Mouse (Mus musculus): ENCODE measurements around the gene Fap. TPM values are rescaled to one million over a fixed set of nuclear protein-coding genes. Genes with fewer than 3 reads are reported as not detected.

The Fap gene
- polyA plus RNA-seq, 1 experiment, result 1.2 TPM

DNA sequence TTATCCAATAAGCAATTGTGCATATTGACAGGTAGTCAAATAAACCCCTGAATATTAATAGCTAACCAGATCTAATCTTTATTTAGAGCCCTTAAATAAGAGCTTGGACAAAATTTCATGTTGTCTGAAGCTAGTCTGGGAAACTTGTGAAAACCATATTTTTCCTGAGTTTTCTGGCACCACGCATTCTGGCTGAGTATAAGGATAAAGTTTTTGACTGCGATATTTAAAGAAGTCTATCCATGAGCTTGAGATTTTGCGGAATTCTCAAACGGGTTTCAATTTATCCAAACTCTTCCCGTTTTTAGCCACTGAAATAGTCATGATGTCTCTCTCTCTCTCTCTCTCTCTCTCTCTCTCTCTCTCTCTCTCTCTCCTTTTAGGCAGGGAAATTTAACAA, 25.8 kb downstream of the Fap start:
- no peak overlapping the region for H3K27ac ChIP-seq (ENCODE audit: insufficient read depth, low read depth, low read length)
- no peak overlapping the region for H3K4me3 ChIP-seq (ENCODE audit: insufficient read depth, low read length)
- no peaks in the 10 kb centered on the region for H3K4me1 ChIP-seq (ENCODE audit: control insufficient read depth, insufficient read depth, low read length)
- no peak for TF ChIP-seq POLR2A (IDR thresholded peaks at IDR 0.05; ENCODE audit: borderline replicate concordance, low read depth, low read length)
- TF ChIP-seq CTCF (IDR thresholded peaks at IDR 0.05; ENCODE audit: low read depth, low read length), result no peak

DNA sequence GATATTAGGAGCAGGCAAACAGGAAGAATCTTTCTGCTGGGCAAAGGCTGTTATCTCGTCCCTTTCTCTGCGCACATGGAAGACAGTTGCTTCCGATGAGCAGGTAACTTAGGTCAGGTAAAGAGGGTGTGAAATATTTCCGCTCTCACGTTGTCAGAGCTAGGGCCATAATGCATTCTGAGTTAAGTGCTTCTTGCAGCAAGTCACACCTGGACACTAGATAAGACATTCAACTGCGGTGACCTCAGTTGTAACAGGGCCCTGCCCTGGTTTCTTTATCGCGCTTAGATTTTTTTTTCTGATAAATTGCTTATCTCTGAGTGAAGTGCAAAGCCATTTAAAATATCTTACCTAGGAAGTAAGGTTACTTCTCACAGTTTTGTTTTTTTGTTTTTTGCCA, 38.4 kb downstream of the Fap start:
- Histone ChIP-seq H3K4me1 (ENCODE audit: control insufficient read depth, insufficient read depth, low read length) (no peaks in the 10 kb centered on the region), H3K27ac (ENCODE audit: insufficient read depth, low read depth, low read length) (no peak overlapping the region), H3K4me3 (ENCODE audit: insufficient read depth, low read length) (no peak overlapping the region)
- TF ChIP-seq POLR2A (IDR thresholded peaks at IDR 0.05; ENCODE audit: borderline replicate concordance, low read depth, low read length) (no peak), CTCF (IDR thresholded peaks at IDR 0.05; ENCODE audit: low read depth, low read length) (no peak)

DNA sequence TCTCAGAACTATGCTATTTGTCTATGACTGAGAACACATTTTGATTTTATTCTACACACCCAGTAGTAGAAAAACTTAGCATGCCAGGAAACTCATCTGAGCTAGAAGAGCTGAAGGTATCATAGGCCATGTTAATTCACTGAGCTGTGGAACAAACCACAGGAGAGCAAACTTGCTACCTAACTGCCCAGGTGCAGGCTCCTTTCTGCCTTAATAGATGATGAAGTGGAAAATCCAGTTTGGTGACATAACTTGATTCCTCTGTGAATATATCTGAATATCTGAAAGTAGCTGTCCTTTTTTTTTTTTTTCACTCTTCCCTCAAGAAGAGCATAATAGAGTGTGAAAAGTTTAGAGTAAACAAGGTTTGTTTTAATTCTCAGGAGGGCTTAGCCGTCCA, 42.8 kb downstream of the Fap start:
- no peaks in the 10 kb centered on the region for H3K4me1 ChIP-seq (ENCODE audit: control insufficient read depth, insufficient read depth, low read length)
- no peak overlapping the region for H3K27ac ChIP-seq (ENCODE audit: insufficient read depth, low read depth, low read length)
- TF ChIP-seq POLR2A (IDR thresholded peaks at IDR 0.05; ENCODE audit: borderline replicate concordance, low read depth, low read length), result no peak
- no peak for TF ChIP-seq CTCF (IDR thresholded peaks at IDR 0.05; ENCODE audit: low read depth, low read length)

DNA sequence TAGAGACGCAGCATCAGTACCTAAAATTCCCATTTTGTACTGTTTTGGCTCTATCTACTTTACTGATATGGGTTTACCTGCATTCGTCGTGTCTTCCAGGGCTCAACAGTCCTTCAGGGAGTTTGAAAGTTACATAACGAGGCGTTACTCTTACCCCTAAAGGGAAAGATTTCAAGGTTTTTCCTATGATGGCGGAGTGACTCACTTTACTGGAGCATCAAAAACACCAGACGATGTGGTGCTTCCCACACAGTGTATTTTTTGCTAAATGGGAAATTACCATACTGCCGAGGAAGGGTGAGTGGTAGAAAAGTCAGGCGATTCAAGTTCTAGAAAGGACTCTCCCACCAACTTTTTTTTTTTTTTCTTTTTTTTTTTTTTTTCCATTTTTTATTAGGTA, 47.5 kb downstream of the Fap start:
- H3K4me1 ChIP-seq (ENCODE audit: control insufficient read depth, insufficient read depth, low read length), result no peaks in the 10 kb centered on the region
- H3K27ac ChIP-seq (ENCODE audit: insufficient read depth, low read depth, low read length), result no peak overlapping the region
- TF ChIP-seq CTCF (IDR thresholded peaks at IDR 0.05; ENCODE audit: low read depth, low read length), result no peak
- TF ChIP-seq POLR2A (IDR thresholded peaks at IDR 0.05; ENCODE audit: borderline replicate concordance, low read depth, low read length), result no peak
- H3K4me3 ChIP-seq (ENCODE audit: insufficient read depth, low read length), result no peak overlapping the region

More for the DNA sequence above, 42.8 kb downstream of the Fap start:
- no peak overlapping the region for H3K4me3 ChIP-seq (ENCODE audit: insufficient read depth, low read length)

DNA sequence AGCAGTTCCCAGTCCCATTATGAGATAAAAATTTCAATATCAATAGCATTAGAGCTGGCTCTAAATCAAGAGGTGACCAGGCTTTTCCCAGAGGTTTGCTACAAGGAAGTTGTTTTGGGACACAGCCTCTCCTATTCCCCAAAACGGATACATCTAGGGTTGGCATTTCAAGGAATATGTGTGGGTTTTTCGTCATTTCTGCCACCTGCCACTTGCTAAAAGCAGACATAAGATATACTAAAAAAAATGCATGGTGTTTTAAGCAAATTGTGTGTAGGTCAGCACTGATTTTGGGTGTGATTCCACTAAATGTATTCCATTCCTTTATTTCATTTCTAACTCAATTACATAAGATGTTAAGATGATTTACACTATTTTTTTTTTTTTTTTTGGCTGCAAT, 56.1 kb downstream of the Fap start:
- Histone ChIP-seq H3K4me3 (ENCODE audit: insufficient read depth, low read length) (no peak overlapping the region), H3K4me1 (ENCODE audit: control insufficient read depth, insufficient read depth, low read length) (no peaks in the 10 kb centered on the region), H3K27ac (ENCODE audit: insufficient read depth, low read depth, low read length) (no peak overlapping the region)
- TF ChIP-seq POLR2A (IDR thresholded peaks at IDR 0.05; ENCODE audit: borderline replicate concordance, low read depth, low read length), result no peak

DNA sequence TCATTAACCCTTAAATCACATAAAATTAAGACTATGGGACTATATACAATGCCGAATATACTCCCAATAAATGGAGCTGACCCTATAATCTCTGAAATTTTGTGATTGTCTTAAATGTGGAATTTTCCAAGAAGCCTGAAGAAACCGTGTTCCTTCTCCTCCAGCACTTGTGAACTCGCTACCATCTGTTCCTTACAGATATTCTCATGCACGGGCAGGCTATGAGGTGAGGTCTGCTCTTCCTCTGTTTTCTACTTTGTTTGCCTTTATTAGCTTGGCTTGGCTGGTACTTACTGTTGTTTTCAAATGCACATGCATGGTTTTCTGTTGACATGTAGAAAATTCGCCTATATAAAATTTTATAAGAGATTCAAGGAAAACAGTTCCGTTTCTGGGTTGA, 59.4 kb downstream of the Fap start:
- Histone ChIP-seq H3K27ac (ENCODE audit: insufficient read depth, low read depth, low read length) (no peak overlapping the region), H3K4me3 (ENCODE audit: insufficient read depth, low read length) (no peak overlapping the region), H3K4me1 (ENCODE audit: control insufficient read depth, insufficient read depth, low read length) (no peaks in the 10 kb centered on the region)
- TF ChIP-seq CTCF (IDR thresholded peaks at IDR 0.05; ENCODE audit: low read depth, low read length) (no peak), POLR2A (IDR thresholded peaks at IDR 0.05; ENCODE audit: borderline replicate concordance, low read depth, low read length) (no peak)

DNA sequence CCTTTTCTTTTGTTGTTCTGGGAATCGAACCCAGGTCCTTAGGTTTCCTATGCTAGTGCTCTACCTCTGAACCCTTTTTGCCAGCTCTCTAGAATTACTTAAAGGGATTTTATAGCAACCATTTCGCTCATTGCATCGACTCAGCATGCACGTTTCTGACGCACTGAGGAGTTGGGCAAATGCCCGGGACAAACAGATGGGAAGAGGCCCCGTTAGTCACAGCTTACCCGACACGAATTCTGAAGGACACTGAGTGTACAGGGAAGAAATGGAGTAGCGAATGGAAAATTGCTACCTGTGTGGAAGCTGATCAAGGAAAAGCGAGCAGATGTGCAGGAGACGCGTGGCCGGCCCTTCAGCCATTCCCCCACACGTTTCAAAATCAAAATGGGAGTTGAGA, 60.4 kb downstream of the Fap start:
- H3K4me3 ChIP-seq (ENCODE audit: insufficient read depth, low read length), result no peak overlapping the region
- H3K27ac ChIP-seq (ENCODE audit: insufficient read depth, low read depth, low read length), result no peak overlapping the region
- TF ChIP-seq POLR2A (IDR thresholded peaks at IDR 0.05; ENCODE audit: borderline replicate concordance, low read depth, low read length), result no peak
- H3K4me1 ChIP-seq (ENCODE audit: control insufficient read depth, insufficient read depth, low read length), result no peaks in the 10 kb centered on the region

DNA sequence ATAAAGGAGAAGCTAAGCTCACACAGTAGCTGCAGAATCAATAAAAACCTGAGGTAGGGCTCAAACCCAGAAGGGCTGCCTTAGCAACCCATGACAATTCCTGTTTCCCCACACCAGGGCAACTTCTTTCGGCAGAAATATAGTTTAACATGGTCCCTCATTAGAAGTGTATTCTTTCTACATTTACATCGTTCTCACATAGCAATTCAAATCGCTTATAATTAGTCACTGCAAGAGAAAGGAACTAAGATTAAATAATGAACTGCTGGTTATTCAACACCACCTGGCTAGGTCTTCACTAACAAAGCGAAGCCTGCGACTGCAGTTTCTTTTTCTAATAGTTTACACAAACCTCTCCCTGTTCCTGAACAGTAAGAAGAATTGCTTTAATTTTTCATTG, 66.7 kb downstream of the Fap start:
- Histone ChIP-seq H3K4me1 (ENCODE audit: control insufficient read depth, insufficient read depth, low read length) (no peaks in the 10 kb centered on the region), H3K27ac (ENCODE audit: insufficient read depth, low read depth, low read length) (no peak overlapping the region), H3K4me3 (ENCODE audit: insufficient read depth, low read length) (no peak overlapping the region)
- TF ChIP-seq POLR2A (IDR thresholded peaks at IDR 0.05; ENCODE audit: borderline replicate concordance, low read depth, low read length) (no peak), CTCF (IDR thresholded peaks at IDR 0.05; ENCODE audit: low read depth, low read length) (no peak)

DNA sequence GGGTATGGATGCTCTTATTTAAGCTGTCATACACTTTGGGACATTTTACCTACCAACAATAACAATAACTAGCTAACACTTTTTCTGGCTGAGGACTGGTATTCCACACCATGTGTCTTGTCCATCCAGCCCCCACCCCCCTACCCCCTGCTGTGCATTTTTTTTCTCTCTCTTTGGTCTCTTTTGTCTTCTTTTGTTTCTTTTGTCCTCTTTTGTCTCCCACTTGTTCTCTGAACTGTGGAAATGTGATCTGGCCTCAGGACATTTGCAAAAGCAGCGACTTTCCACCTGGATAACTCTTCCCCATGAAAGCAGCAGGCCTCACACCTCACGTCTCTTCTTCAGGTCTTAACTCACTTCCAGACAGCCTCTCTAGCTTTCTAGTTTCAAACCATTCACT, 67.4 kb downstream of the Fap start:
- H3K4me3 ChIP-seq (ENCODE audit: insufficient read depth, low read length), result no peak overlapping the region
- no peak overlapping the region for H3K27ac ChIP-seq (ENCODE audit: insufficient read depth, low read depth, low read length)
- TF ChIP-seq CTCF (IDR thresholded peaks at IDR 0.05; ENCODE audit: low read depth, low read length) (no peak), POLR2A (IDR thresholded peaks at IDR 0.05; ENCODE audit: borderline replicate concordance, low read depth, low read length) (no peak)
- no peaks in the 10 kb centered on the region for H3K4me1 ChIP-seq (ENCODE audit: control insufficient read depth, insufficient read depth, low read length)

DNA sequence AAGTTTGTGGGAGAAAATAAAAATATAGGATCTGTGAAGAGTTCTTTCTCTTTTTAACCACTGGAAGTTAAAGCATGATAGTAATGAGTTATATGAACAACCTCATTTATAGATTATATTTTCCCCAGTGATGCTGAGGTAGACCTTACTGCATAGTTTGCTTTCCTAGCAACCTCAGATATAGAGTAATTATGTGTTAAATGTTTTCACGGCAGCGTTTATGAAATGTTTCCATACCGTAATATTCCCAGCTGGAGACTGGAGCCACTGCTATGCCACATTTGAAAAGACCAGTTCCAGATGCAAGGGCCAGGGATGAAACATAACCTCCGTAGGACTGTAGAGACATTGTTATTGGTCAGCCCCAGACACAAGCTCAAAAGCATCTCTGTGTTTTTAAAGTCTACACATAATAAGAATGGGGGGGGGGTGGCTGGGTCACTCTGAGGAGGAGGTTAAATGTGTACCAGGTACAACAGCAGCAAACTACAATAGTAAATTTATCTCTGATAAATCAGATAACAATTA, 69.5 kb downstream of the Fap start:
- Histone ChIP-seq H3K4me1 (ENCODE audit: control insufficient read depth, insufficient read depth, low read length) (no peaks in the 10 kb centered on the region), H3K27ac (ENCODE audit: insufficient read depth, low read depth, low read length) (no peak overlapping the region), H3K4me3 (ENCODE audit: insufficient read depth, low read length) (no peak overlapping the region)
- TF ChIP-seq POLR2A (IDR thresholded peaks at IDR 0.05; ENCODE audit: borderline replicate concordance, low read depth, low read length), result no peak
- no peak for TF ChIP-seq CTCF (IDR thresholded peaks at IDR 0.05; ENCODE audit: low read depth, low read length)

DNA sequence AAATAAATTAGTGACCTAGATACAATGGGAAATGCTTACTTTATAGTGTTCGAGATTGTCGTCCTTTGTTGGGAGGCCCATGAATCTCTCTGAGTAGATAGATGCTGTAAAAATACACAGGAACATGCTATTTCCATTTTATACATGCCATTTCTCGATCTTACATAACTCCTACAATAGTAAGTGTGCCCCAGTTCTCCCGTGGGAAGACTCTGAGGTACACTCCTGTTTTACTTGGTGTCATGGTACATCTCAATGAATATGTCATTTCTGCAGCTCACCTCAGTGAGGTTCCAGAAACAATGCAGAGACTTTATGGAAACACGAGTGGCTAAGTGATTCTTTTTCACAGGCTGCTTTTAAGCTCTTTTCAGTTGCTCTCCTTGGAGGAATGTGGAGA, 70.5 kb downstream of the Fap start:
- H3K4me3 ChIP-seq (ENCODE audit: insufficient read depth, low read length), result no peak overlapping the region
- no peak overlapping the region for H3K27ac ChIP-seq (ENCODE audit: insufficient read depth, low read depth, low read length)
- no peaks in the 10 kb centered on the region for H3K4me1 ChIP-seq (ENCODE audit: control insufficient read depth, insufficient read depth, low read length)
- TF ChIP-seq POLR2A (IDR thresholded peaks at IDR 0.05; ENCODE audit: borderline replicate concordance, low read depth, low read length), result no peak
- TF ChIP-seq CTCF (IDR thresholded peaks at IDR 0.05; ENCODE audit: low read depth, low read length), result no peak

All from bone marrow macrophage, adult 2 months (primary cell).